Comparison of ENCODE assay signal across 8 mouse cellular contexts in the genomic region with DNA sequence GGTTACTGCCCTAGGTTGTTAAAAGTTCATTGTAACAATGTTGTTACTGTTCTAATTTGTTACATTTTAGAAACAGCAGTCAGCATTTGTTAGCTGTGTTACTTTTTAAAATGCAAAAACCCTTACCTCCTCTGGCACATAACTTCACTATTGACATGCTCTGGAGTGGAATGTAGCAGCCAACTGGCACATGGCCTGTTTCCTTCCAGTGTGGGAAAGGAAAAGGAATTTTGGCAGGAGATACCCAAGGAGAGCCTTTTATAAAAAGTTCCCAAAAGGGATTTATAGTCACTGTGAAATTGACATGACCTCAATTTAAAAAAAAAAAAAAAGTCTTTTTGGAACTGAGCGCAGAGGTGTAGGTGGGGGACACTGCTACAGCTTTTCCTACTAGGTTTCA. TPM values are rescaled to one million over a fixed set of nuclear protein-coding genes. Genes with fewer than 3 reads are reported as not detected.
DNase-seq lines count a peak whose midpoint lies in the region; ATAC-seq lines count a peak whose summit lies in the region.

No protein-coding gene starts in this region.

- no peak for DNase-seq in frontal cortex, postnatal 10 days (ENCODE audit: low spot score in 2 of 2)
- DNase-seq in right cerebral cortex, adult 18-20 months: peak; percentile 54
- no peak for DNase-seq in right cerebral cortex, postnatal 25 days
- DNase-seq in kidney, adult 9 months: peak; percentile 59
- peak; percentile 14 for DNase-seq in right cerebral cortex, postnatal 14 days
- no peak for DNase-seq in ovary, postnatal 36 days (ENCODE audit: low spot score)

- peak; percentile 55; the same call in 1 of the 2 replicates for ATAC-seq in frontal cortex, adult (ENCODE audit: low TSS enrichment)
- no peak for ATAC-seq in erythroblast, adult 5-6 weeks (replicated peaks; ENCODE audit: low FRiP score, poor library complexity, severe bottlenecking)

RNA-seq across cellular contexts. Expression of a gene that starts 4.2 kb away (rescaled TPM):
- total RNA-seq in erythroblast, adult 5-6 weeks (2015; ENCODE audit: low replicate concordance): 32.0 and 46.1 TPM in 2 replicates
- 62.7 and 69.0 TPM in 2 replicates for total RNA-seq in erythroblast, adult 5-6 weeks (2017; ENCODE audit: low replicate concordance)

RNA-seq across cellular contexts. Expression of a gene that starts 15.0 kb away (rescaled TPM):
- 6.1 and 18.3 TPM in 2 replicates for total RNA-seq in erythroblast, adult 5-6 weeks (2015; ENCODE audit: low replicate concordance)
- total RNA-seq in erythroblast, adult 5-6 weeks (2017; ENCODE audit: low replicate concordance): 19.9 and 20.2 TPM in 2 replicates

Comparison
In these comparisons a context has a peak if more than half of its experiments do, and no peak if none do; other contexts are left out.
1. DNase-seq: peak in right cerebral cortex, adult 18-20 months (single experiment), kidney, adult 9 months (single experiment) and right cerebral cortex, postnatal 14 days (single experiment); none in frontal cortex, postnatal 10 days (0 of 2), right cerebral cortex, postnatal 25 days (single experiment) and ovary, postnatal 36 days (single experiment).